Comparison of ENCODE assay signal across 25 mouse cellular contexts in the genomic region with DNA sequence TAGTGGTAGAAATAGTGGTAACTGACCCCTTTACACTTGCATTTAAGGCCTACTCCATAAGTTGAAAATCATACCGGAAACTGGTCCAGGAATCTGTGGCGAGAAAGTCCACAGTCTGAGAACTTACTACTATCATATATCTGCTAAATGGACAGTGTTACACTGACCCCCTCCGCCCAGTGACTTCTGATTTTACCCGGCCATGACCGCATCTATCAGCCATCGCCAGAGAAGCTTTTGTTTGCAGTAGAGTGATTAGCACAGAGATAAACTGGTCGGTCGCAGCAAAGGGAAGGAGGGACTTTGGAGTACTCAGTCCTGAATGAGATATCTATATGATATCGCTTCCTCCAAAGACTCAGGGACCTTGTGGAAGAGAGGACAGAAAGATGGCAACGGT. TPM values are rescaled to one million over a fixed set of nuclear protein-coding genes. Genes with fewer than 3 reads are reported as not detected.
"Had no signal": no experiment of that assay in that cellular context is flagged by ENCODE, and none has a peak within 500 bp of the region (broad histone marks: within the 10 kb centered on the region; RNA-seq: fewer than 3 reads in every experiment).

No protein-coding gene starts in this region.

- H3K9ac ChIP-seq: heart, embryonic 13.5 days; heart, embryonic 15.5 days; hindbrain, embryonic 13.5 days; hindbrain, embryonic 15.5 days; limb, embryonic 12.5 days; liver, embryonic 13.5 days; liver, embryonic 15.5 days had no signal

- H3K4me3 ChIP-seq: heart, embryonic 13.5 days; heart, embryonic 15.5 days; hindbrain, embryonic 13.5 days; hindbrain, embryonic 15.5 days; layer of hippocampus, adult 2 months; left cerebral cortex, adult 2 months; limb, embryonic 10.5 days; limb, embryonic 12.5 days; liver, embryonic 13.5 days; liver, embryonic 15.5 days had no signal

- DNase-seq: gastrocnemius, postnatal 14 days; gastrocnemius, postnatal 36 days; heart, adult 18-20 months; heart, postnatal 14 days; heart, postnatal 36 days; kidney, adult 18-20 months; kidney, adult 8-10 months; kidney, postnatal 10 days; kidney, postnatal 25 days; kidney, postnatal 4 days; liver; liver, embryonic 13.5 days had no signal

- H3K4me1 ChIP-seq: heart, embryonic 13.5 days; heart, embryonic 15.5 days; hindbrain, embryonic 13.5 days; hindbrain, embryonic 15.5 days; limb, embryonic 10.5 days; limb, embryonic 12.5 days; liver, embryonic 13.5 days; liver, embryonic 15.5 days had no signal

- H3K9me3 ChIP-seq: heart, embryonic 13.5 days; heart, embryonic 15.5 days; hindbrain, embryonic 13.5 days; hindbrain, embryonic 15.5 days; limb, embryonic 10.5 days; limb, embryonic 12.5 days; liver, embryonic 15.5 days had no signal

- H3K27ac ChIP-seq: heart, embryonic 13.5 days; heart, embryonic 15.5 days; hindbrain, embryonic 13.5 days; hindbrain, embryonic 15.5 days; hindbrain, postnatal 0 days; layer of hippocampus, adult 2 months; left cerebral cortex, adult 2 months; limb, embryonic 10.5 days; limb, embryonic 12.5 days; liver, embryonic 13.5 days; liver, embryonic 15.5 days had no signal

- ATAC-seq: hindbrain, postnatal 0 days had no signal

- H3K36me3 ChIP-seq: heart, embryonic 13.5 days; heart, embryonic 15.5 days; hindbrain, embryonic 13.5 days; hindbrain, embryonic 15.5 days; limb, embryonic 10.5 days; limb, embryonic 12.5 days; liver, embryonic 13.5 days; liver, embryonic 15.5 days had no signal

- H3K4me2 ChIP-seq: heart, embryonic 11.5 days; heart, embryonic 13.5 days; heart, embryonic 15.5 days; hindbrain, embryonic 13.5 days; hindbrain, embryonic 15.5 days; limb, embryonic 12.5 days; liver, embryonic 11.5 days; liver, embryonic 13.5 days; liver, embryonic 15.5 days had no signal

- H3K27me3 ChIP-seq: heart, embryonic 13.5 days; heart, embryonic 15.5 days; hindbrain, embryonic 13.5 days; hindbrain, embryonic 15.5 days; limb, embryonic 12.5 days; liver, embryonic 13.5 days; liver, embryonic 15.5 days had no signal

RNA-seq across cellular contexts. Expression of a gene that starts 15.2 kb away (rescaled TPM):
- total RNA-seq: hematopoietic stem cell, adult 5-6 weeks had no signal
